Mouse (Mus musculus): ENCODE results near the gene Ackr4. TPM values are rescaled to one million over a fixed set of nuclear protein-coding genes. Genes with fewer than 3 reads are reported as not detected.

Ackr4 gene
- polyA plus RNA-seq, 1 experiment from 2014 or later, result 2.5 TPM

DNA sequence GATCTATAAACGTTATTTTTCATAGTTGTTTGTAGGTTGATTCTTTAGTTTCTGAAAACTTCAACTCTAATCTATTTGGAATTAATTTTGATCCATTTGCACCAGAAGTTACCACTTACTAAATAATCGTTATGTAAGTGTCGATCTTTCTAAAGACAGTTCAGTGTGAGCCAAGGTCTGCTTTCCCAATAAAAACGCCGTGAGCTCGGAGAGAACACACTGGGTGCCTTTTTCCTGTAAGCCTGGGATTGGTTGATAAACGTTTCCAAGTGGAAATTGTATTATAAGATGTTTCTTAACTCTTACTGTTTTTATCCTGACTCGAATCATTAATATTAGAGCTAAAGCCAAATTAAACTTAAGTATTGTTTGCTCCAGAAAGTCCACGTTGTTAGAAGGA, 19.8 kb downstream of the Ackr4 start:
- Histone ChIP-seq H3K27me3 (replicated peaks) (no peaks in the 10 kb centered on the region), H3K4me2 (no peak overlapping the region), H3K9me3 (no peaks in the 10 kb centered on the region), H3K27ac (replicated peaks) (peak overlapping the region; percentile 13; the same call in 1 of the 2 replicates), H3K4me3 (no peak overlapping the region), H3K9ac (no peak overlapping the region), H3K36me3 (peaks cover 4% of the 10 kb centered on the region; the same call in 1 of the 2 replicates), H3K4me1 (peaks cover 12% of the 10 kb centered on the region)
- 61% methylated on average over 9 of the region's 9 CpGs for WGBS
- no peak for ATAC-seq (ENCODE audit: extremely low read depth, insufficient number of reproducible peaks, low FRiP score, low TSS enrichment)

- 80% methylated on average over 2 of the region's 2 CpGs for WGBS
- H3K4me1 ChIP-seq, result peaks cover 23% of the 10 kb centered on the region
- H3K36me3 ChIP-seq, result no peaks in the 10 kb centered on the region
- H3K27ac ChIP-seq (replicated peaks), result no peak overlapping the region
- H3K4me2 ChIP-seq, result no peak overlapping the region
- no peak for ATAC-seq (ENCODE audit: extremely low read depth, insufficient number of reproducible peaks, low FRiP score, low TSS enrichment)
- no peaks in the 10 kb centered on the region for H3K9me3 ChIP-seq
- H3K9ac ChIP-seq, result no peak overlapping the region
- H3K4me3 ChIP-seq, result no peak overlapping the region
- H3K27me3 ChIP-seq (replicated peaks), result no peaks in the 10 kb centered on the region
Observed at GRCm38 (mm10) chr9:104104986-104105385, 21.7 kb downstream of the Ackr4 start.

- H3K27ac ChIP-seq (replicated peaks), result no peak overlapping the region
- ATAC-seq (ENCODE audit: extremely low read depth, insufficient number of reproducible peaks, low FRiP score, low TSS enrichment), result no peak
Observed at GRCm38 (mm10) chr9:104102901-104103300, 23.8 kb downstream of the Ackr4 start.

DNA sequence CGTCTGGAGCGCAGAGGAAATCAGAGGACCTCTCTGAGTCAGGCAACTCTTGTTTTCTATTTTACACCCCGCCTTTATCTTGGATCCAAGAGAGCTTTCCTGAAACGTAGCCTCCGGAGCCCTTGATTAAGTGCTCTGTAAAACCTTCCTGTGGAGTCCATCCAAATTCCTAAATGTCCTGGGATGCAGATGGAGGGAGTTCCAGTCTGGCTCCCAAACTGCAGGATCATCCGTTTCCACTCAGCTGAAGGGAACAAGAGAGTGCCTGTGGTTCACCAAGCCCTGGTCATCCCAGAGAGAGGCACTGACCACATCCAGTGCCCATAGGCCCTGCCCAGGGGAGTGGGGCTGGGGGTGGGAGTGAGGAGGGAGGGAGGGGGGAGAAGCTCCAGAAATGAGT, 24.4 kb downstream of the Ackr4 start:
- Histone ChIP-seq H3K9ac (no peak overlapping the region), H3K36me3 (no peaks in the 10 kb centered on the region; the same call in 1 of the 2 replicates), H3K27ac (replicated peaks) (peak overlapping the region; percentile 13; the same call in 1 of the 2 replicates), H3K27me3 (replicated peaks) (no peaks in the 10 kb centered on the region), H3K4me1 (peaks cover 17% of the 10 kb centered on the region), H3K9me3 (no peaks in the 10 kb centered on the region), H3K4me2 (peak overlapping the region; percentile 27), H3K4me3 (no peak overlapping the region)
- WGBS, result 19% methylated on average over 6 of the region's 6 CpGs
- no peak for ATAC-seq (ENCODE audit: extremely low read depth, insufficient number of reproducible peaks, low FRiP score, low TSS enrichment)

More at GRCm38 (mm10) chr9:104102901-104103300, 23.8 kb downstream of the Ackr4 start:
- no peak overlapping the region for H3K4me2 ChIP-seq
- no peaks in the 10 kb centered on the region for H3K27me3 ChIP-seq (replicated peaks)
- no peak overlapping the region for H3K4me3 ChIP-seq
- H3K36me3 ChIP-seq, result no peaks in the 10 kb centered on the region; the same call in 1 of the 2 replicates
- 67% methylated on average over 2 of the region's 2 CpGs for WGBS
- no peak overlapping the region for H3K9ac ChIP-seq
- no peaks in the 10 kb centered on the region for H3K9me3 ChIP-seq
- H3K4me1 ChIP-seq, result peaks cover 17% of the 10 kb centered on the region

DNA sequence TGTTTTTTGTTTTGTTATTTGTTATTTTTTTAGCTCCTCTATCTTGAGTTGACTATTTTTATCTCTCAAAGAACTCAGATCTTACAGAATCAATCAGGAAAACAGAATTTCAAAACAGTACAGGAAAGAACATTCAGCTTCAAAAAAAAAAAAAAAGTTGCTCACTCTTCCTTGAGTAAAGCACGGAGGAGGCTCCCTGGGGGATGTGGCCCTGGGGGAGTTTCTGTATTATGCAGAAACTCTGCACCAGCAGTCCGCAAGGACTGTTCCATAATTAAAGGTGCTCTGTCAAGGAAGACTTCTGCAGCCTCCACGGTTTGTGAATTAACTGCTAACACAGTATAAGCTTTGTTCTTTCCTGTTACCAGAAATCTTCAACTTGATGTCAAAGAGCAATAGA, 25.3 kb downstream of the Ackr4 start:
- Histone ChIP-seq H3K4me2 (0 out of 2 replicates have a peak overlapping the region, but pooled peaks have one; percentile 27), H3K36me3 (no peaks in the 10 kb centered on the region; the same call in 1 of the 2 replicates), H3K9me3 (no peaks in the 10 kb centered on the region), H3K27ac (replicated peaks) (no peak overlapping the region), H3K4me3 (no peak overlapping the region), H3K9ac (no peak overlapping the region), H3K27me3 (replicated peaks) (no peaks in the 10 kb centered on the region), H3K4me1 (peaks cover 17% of the 10 kb centered on the region)
- ATAC-seq (ENCODE audit: extremely low read depth, insufficient number of reproducible peaks, low FRiP score, low TSS enrichment), result no peak
- 39% methylated on average over 3 of the region's 3 CpGs for WGBS

DNA sequence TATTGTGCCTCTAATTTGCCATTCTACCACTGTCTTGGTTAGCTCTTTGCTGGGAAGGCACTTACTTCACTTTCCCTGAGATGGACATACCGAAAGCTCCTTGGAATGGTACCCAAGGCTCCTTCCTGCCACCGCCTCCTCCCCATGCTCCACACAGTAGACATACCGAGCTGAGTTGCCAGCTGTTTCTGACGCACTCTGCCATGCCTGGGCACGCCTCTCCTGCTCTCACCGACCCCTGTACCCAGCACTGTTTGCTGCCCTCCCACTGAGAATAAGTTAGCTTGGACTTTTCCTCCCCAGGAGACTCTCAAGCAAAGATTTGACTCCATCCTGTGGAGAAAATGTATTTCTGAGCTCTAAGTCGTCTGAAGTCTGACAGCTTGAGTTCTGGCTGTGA, 25.9 kb downstream of the Ackr4 start:
- no peak overlapping the region for H3K9ac ChIP-seq
- ATAC-seq (ENCODE audit: extremely low read depth, insufficient number of reproducible peaks, low FRiP score, low TSS enrichment), result no peak
- H3K4me3 ChIP-seq, result no peak overlapping the region
- H3K27me3 ChIP-seq (replicated peaks), result no peaks in the 10 kb centered on the region
- no peaks in the 10 kb centered on the region; the same call in 1 of the 2 replicates for H3K36me3 ChIP-seq
- WGBS, result 55% methylated on average over 7 of the region's 7 CpGs
- no peaks in the 10 kb centered on the region for H3K9me3 ChIP-seq
- H3K4me1 ChIP-seq, result peaks cover 17% of the 10 kb centered on the region
- no peak overlapping the region for H3K27ac ChIP-seq (replicated peaks)
- H3K4me2 ChIP-seq, result no peak overlapping the region

- 81% methylated on average over 11 of the region's 11 CpGs for WGBS
- Histone ChIP-seq H3K36me3 (no peaks in the 10 kb centered on the region; the same call in 1 of the 2 replicates), H3K4me1 (peaks cover 17% of the 10 kb centered on the region), H3K27ac (replicated peaks) (no peak overlapping the region), H3K9me3 (no peaks in the 10 kb centered on the region), H3K9ac (no peak overlapping the region), H3K4me3 (no peak overlapping the region), H3K4me2 (no peak overlapping the region), H3K27me3 (replicated peaks) (no peaks in the 10 kb centered on the region)
- no peak for ATAC-seq (ENCODE audit: extremely low read depth, insufficient number of reproducible peaks, low FRiP score, low TSS enrichment)
Observed at GRCm38 (mm10) chr9:104099060-104099459, 27.7 kb downstream of the Ackr4 start.

DNA sequence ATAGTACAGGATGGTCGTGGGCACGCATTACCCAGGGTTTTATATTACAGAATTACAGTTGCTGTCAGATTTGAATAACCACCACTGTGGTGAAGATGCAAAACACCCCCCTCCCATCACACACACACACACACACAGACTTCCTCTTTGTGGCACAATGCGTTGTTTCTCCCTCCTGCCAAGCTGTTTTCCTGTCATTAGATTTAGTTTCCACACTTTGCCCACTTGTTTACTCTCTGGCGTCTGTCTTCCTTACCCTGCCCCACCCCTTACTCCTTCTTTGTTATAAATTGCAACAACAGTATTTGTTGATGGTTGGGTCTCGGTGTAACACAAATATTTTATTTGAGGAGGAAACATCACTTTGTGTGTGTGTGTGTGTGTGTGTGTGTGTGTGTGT, 28.5 kb downstream of the Ackr4 start:
- Histone ChIP-seq H3K4me2 (no peak overlapping the region), H3K36me3 (no peaks in the 10 kb centered on the region; the same call in 1 of the 2 replicates), H3K27me3 (replicated peaks) (no peaks in the 10 kb centered on the region), H3K4me3 (no peak overlapping the region), H3K9me3 (no peaks in the 10 kb centered on the region), H3K27ac (replicated peaks) (no peak overlapping the region), H3K9ac (no peak overlapping the region), H3K4me1 (peaks cover 17% of the 10 kb centered on the region)
- ATAC-seq (ENCODE audit: extremely low read depth, insufficient number of reproducible peaks, low FRiP score, low TSS enrichment), result no peak
- 55% methylated on average over 5 of the region's 5 CpGs for WGBS

GRCm38 (mm10) chr9:104092945-104093344, 33.8 kb downstream of the Ackr4 start:
- ATAC-seq (ENCODE audit: extremely low read depth, insufficient number of reproducible peaks, low FRiP score, low TSS enrichment), result no peak
- H3K27me3 ChIP-seq (replicated peaks), result no peaks in the 10 kb centered on the region
- H3K9me3 ChIP-seq, result no peaks in the 10 kb centered on the region
- no peak overlapping the region for H3K4me3 ChIP-seq
- 0 out of 2 replicates have a peak, but pooled peaks cover 3% of the 10 kb centered on the region for H3K4me1 ChIP-seq
- no peak overlapping the region for H3K27ac ChIP-seq (replicated peaks)
- no peak overlapping the region for H3K4me2 ChIP-seq
- 85% methylated on average over 5 of the region's 5 CpGs for WGBS
- no peak overlapping the region for H3K9ac ChIP-seq
- H3K36me3 ChIP-seq, result peaks cover 11% of the 10 kb centered on the region; the same call in 1 of the 2 replicates

DNA sequence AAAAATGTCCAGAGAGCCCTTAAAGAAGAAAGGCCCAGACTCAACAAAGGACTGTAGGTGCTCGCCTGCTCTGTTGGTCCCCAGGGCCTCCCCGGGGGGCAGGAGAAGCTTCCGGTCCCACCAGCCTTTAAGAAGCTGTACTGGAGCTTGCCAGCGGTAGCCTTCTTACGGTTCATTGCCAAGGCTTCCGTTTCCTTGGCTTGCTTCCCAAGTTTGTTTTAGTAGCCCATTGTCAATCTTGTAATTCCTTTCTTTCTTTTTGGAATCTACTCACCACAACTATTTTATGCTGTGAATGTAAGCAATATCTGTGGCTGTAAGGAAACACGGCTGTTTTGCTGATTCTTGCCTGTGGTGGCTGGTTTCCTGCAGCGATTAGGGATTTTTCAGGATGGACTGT, 38.2 kb downstream of the Ackr4 start:
- no peaks in the 10 kb centered on the region for H3K9me3 ChIP-seq
- H3K4me3 ChIP-seq, result no peak overlapping the region
- H3K27ac ChIP-seq (replicated peaks), result peak overlapping the region; percentile 76
- 0 out of 2 replicates have a peak, but pooled peaks cover 3% of the 10 kb centered on the region for H3K4me1 ChIP-seq
- no peaks in the 10 kb centered on the region for H3K27me3 ChIP-seq (replicated peaks)
- peaks cover 28% of the 10 kb centered on the region for H3K36me3 ChIP-seq
- no peak for ATAC-seq (ENCODE audit: extremely low read depth, insufficient number of reproducible peaks, low FRiP score, low TSS enrichment)
- no peak overlapping the region for H3K9ac ChIP-seq
- 58% methylated on average over 8 of the region's 8 CpGs for WGBS
- no peak overlapping the region for H3K4me2 ChIP-seq

DNA sequence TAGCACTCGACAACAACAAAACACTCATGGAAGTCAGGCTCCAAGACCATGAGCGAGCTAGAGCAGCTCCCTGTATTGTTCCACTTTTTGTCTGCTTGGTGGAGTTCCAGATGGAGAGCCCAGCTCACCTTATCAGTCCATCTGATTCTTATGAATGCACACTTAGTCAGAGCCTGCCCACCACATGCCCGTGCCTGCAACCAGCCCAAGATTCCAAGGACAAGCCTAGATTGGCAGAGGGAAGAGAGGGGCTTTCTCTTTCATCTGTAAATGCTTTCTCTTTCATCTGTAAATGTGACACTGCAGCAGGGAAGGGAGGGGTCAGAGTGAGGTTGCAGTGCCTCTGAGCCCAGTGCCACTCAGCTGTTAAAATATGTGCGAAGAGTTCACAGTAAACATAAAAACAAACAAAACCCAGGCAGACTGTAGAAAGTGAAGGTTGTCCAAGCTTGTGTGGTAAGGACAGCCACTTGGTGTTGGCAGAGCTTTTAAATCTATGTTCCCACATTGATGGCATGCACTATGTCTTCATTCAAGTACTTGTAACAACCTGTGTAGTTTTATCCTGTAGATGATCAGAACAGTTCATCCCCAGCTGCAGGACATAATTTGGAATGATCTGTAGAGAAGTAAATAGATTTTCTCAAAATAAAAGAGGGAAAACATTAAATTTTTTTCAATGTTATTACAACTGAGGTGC, 40.9 kb downstream of the Ackr4 start:
- H3K27ac ChIP-seq (replicated peaks), result no peak overlapping the region
- WGBS, result 62% methylated on average over 4 of the region's 4 CpGs
- H3K36me3 ChIP-seq, result peaks cover 39% of the 10 kb centered on the region
- ATAC-seq (ENCODE audit: extremely low read depth, insufficient number of reproducible peaks, low FRiP score, low TSS enrichment), result no peak
- no peaks in the 10 kb centered on the region for H3K27me3 ChIP-seq (replicated peaks)
- no peak overlapping the region for H3K4me3 ChIP-seq
- no peaks in the 10 kb centered on the region for H3K9me3 ChIP-seq
- H3K9ac ChIP-seq, result no peak overlapping the region
- 0 out of 2 replicates have a peak, but pooled peaks cover 3% of the 10 kb centered on the region for H3K4me1 ChIP-seq
- no peak overlapping the region for H3K4me2 ChIP-seq

DNA sequence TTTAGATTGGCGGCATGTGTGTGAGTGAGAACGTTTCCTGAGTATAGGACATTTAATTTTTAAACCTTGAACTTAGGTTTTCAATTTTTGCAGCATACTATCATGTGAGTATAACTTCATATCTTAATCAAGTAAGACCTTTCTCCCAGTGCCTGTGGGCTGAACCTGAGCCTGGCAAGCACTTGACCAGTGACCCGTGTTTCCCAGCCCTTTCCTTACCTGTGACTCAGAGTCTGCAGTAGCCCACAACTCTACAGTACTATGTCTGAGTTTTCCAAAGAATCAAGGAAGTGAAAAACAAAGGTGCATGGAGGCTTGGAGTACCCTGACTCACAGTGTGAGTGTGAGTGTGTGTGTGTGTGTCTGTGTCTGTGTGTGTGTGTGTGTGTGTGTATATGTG, 46.7 kb downstream of the Ackr4 start:
- H3K36me3 ChIP-seq, result peaks cover 26% of the 10 kb centered on the region
- no peaks in the 10 kb centered on the region for H3K27me3 ChIP-seq (replicated peaks)
- no peak overlapping the region for H3K9ac ChIP-seq
- WGBS, result 65% methylated on average over 3 of the region's 3 CpGs
- no peaks in the 10 kb centered on the region for H3K9me3 ChIP-seq
- H3K27ac ChIP-seq (replicated peaks), result no peak overlapping the region
- H3K4me1 ChIP-seq, result no peaks in the 10 kb centered on the region
- no peak overlapping the region for H3K4me2 ChIP-seq
- no peak for ATAC-seq (ENCODE audit: extremely low read depth, insufficient number of reproducible peaks, low FRiP score, low TSS enrichment)
- H3K4me3 ChIP-seq, result no peak overlapping the region
